Mouse (Mus musculus): ENCODE data around the gene Slx4ip.

Slx4ip gene

GRCm38 (mm10) chr2:137063829-137064228, 172.8 kb downstream of the Slx4ip start:
- in situ Hi-C loops (cut with MboI, MseI) = no loop called here

DNA sequence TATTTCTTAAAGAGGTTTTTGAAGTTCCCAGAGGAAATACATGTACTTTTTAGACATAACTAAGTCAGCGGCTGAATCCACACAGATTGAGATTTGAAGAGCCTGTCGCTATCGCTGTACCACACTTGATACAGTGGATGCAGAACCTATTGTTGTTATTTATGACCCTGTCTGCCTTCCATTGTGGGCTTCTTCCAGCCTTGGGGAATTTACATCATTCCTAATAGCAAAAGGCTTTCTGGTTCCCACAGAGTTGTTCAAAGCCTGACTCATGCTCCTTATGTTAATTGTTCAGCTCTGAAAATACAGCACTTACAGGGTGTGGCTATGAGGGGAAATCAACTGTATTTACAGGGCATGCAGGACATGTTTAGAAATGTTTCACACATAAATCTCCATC, 173.5 kb downstream of the Slx4ip start:
- in situ Hi-C loops (cut with MboI, MseI) = no loop called here

- in situ Hi-C loops (cut with MboI, MseI) = no loop called here
Measured at GRCm38 (mm10) chr2:137067479-137068110, 176.6 kb downstream of the Slx4ip start.

GRCm38 (mm10) chr2:137073473-137074312, 182.7 kb downstream of the Slx4ip start:
- in situ Hi-C loops (cut with MboI, MseI) = no loop called here

DNA sequence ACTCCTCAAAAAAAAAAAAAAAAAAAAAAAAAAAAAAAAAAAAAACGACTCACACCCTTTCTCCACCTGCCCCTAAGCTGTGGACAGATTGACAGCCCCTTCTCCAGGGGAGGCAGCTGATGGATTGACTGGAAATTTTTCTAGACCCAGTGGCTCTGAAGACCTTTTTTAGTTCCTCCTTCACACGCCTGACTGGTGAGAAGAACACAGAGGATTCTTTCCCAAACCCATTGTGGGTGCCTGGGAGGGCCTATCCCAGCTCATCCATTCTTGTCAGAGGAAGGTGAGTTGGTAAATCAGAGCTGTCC, 183.2 kb downstream of the Slx4ip start:
- in situ Hi-C loops (cut with MboI, MseI) = no loop called here

DNA sequence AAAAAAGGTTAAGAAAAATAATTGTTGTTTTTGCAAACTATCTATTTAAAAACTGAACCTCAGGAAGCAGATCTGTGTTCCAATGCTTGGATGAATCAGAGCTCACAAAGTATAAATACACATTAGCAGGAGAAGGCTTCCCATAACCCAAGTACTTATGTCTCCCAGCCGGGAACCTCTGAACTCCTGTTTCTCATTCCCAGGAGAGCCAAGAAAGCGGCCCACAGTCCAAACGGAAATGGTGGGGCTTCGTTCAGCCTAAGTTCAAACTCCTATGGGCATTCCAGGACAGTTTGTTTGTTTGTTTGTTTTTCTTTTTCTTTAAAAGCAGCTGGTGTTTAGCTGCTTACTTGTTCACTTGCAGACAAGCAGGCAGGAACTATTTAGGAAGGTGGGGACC, 187.8 kb downstream of the Slx4ip start:
- in situ Hi-C loops (cut with MboI, MseI) = no loop called here

- in situ Hi-C loops (cut with MboI, MseI) = no loop called here
Measured at GRCm38 (mm10) chr2:137079721-137080320, 188.8 kb downstream of the Slx4ip start.

- in situ Hi-C loops (cut with MboI, MseI) = no loop called here
Measured at GRCm38 (mm10) chr2:137080468-137080867, 189.4 kb downstream of the Slx4ip start.

DNA sequence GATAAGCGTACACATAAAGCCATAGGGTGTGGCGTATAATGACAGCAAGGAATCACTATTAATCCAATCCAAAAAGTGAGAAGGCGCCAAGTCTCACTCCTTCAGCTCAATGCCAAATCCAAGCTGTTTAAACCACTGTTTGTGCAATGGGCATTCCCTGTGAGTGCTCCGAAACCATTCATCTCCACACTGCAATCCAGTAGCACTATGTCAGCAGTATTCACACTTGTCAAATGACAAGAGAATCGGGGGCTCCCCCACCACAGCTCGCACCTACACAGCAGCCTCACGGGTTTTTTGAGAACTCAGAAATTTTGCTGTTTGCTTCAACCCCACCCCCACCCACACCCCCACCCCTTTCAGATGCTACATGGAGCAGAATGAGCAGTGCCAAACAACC, 190.0 kb downstream of the Slx4ip start:
- in situ Hi-C loops (cut with MboI, MseI) = no loop called here

DNA sequence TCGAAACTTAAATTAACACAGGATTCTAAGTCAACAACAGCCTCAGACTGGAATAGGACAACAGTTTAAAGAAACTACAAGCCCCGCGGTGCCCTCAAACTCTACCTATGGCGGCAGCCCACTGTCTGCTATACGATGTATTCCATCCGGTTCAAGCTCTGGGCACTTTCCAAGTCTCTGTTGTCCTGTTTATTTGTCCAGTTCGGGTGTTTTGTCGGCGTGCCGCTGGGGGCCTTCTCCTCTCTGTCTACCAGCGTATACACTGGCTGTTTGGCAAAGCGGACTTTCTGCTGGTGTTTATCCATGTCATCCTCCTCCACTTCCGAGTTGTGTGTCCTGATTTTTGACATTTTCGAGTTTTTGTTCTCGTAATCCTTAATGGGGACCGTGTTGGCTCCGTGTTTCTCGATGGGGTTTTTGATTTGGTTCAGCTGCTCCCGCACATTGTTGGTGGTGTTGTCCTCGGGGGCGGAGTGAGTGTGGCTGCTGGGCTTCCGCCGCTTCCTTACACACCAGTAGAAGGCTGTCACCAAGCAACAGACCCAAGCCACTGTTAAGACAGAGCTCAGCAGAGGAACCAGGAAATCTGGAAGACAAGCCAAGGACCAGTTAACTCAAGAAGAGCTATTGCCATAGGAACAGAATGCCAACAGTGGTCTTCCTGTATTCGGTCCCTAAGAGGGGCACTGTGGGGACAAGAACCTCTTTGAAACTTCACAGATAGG, 192.0 kb downstream of the Slx4ip start:
- in situ Hi-C loops (cut with MboI, MseI) = no loop called here

DNA sequence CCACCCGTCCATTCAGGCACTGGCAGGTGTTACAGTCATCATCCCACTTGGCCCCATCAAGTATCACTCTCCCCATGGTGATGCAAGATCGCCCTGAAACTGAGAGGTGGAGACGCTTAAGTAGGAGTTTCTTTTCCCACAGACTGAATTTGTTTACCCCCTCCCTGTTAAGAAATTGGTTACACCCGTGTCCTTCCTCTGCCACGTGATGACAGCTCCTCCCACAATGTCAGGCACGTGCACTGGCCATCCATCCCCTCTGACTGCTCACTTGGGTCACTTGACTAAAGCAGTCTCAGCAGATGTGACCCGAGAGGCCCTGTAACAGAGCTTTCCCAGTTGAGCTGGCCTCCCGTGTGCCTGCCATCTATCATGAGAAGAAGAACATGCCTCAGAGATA, 194.2 kb downstream of the Slx4ip start:
- in situ Hi-C loops (cut with MboI, MseI) = no loop called here

GRCm38 (mm10) chr2:137086621-137087395, 195.8 kb downstream of the Slx4ip start:
- in situ Hi-C loops (cut with MboI, MseI) = no loop called here

- in situ Hi-C loops (cut with MboI, MseI) = no loop called here
Measured at GRCm38 (mm10) chr2:137087705-137088104, 196.7 kb downstream of the Slx4ip start.

DNA sequence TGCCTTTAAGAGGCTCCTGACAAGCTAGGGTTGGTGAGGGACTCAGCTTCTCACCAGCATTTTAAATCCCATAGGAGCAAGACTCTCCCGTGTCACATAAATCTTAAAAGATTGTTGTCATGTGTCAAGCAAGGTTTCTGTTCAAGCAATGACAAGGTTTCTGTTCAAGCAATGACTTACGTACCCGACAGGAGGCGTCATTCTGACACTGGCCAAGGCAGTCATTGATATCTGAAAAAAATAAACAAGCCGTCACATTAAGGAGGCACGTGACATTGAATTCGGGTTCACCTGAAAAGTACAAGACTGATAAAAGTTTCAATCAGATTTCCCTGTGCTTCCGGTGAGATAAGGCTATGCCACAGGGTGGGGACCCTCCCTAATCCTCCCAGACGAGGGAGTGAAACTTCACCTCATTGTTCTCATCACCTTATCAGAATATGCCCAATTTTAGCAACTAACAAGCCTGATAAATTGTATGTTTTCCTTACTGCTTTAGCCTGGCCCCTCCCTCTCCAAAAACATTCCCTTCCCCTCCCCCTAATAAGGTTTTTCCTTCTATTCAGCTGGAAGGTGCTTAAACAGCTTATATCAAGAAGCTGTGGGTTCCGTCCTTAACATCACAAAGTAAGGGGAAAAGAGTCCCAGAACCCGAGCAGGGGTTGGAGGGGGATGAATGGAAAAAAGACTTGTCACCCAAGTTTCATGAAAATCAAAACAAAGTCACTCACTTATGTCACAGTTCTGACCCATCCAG, 200.9 kb downstream of the Slx4ip start:
- in situ Hi-C loops (cut with MboI, MseI) = no loop called here

DNA sequence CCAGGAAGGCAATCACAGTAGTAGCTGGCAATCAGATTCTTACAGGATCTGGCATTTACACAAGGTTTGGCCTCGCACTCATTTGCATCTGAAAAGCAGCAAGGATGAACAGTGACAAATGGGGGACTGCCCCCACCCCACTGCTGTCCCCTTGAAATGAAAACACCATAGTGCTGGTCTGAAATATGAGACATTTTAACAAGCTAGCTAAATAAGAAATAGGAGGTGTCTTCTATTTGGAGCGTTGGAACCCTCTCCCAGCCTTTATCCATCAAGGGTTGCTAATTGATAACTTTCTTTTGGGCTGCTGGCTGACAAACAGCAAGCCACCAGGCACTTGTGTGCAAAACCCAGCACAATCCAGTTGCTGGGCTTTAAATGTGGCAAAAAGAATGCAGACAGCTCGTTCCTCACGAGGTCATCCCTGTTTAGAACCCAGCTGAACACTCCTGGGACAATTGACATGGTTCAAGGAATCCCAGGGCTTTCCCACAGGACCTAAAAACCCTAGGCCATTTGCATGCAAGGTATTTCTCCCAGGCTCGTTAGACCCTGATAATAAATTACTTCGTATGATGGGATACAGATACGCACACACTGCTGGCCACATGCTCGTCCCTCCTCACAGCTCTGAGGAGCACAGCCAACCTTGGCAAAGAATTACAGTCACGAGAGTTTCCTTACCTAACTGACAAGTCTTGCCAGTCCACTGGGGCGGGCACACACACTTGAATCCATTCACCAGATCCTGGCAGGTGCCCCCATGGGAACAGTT, 201.7 kb downstream of the Slx4ip start:
- in situ Hi-C loops (cut with MboI, MseI) = no loop called here

- in situ Hi-C loops (cut with MboI, MseI) = no loop called here
Measured at GRCm38 (mm10) chr2:137093298-137093630, 202.2 kb downstream of the Slx4ip start.

- in situ Hi-C loops (cut with MboI, MseI) = no loop called here
Measured at GRCm38 (mm10) chr2:137094301-137094700, 203.3 kb downstream of the Slx4ip start.

DNA sequence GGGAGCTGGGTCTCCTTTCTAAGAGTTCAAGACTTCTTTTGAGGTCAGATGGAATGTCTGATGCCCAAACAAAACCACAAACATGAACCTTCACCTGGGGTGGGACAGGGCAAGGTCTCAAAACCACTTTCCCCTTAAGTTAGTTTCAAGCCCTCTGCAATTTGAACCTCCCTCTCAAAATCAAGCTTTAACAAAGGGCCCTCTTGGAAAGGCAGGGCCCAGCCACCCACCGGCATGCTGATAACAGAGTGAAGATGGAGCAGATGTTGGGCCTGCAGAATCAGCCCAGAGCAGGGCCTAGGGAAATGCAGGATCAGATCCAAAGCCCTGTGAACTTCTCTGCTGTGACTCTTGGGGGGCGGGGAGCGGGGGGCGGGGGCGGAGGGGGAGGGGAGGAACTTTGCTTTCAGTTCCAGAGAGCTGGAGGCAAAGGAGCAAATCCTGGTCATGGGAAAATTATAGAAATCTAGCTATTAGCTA, 206.0 kb downstream of the Slx4ip start:
- in situ Hi-C loops (cut with MboI, MseI) = no loop called here

GRCm38 (mm10) chr2:137098269-137099035, 207.4 kb downstream of the Slx4ip start:
- in situ Hi-C loops (cut with MboI, MseI) = no loop called here
